Mouse (Mus musculus) embryonic facial prominence, embryonic 13.5 days (tissue): Measurements from ENCODE around the gene Mylk2. TPM values are rescaled to one million over a fixed set of nuclear protein-coding genes. Genes with fewer than 3 reads are reported as not detected.

ENCODE experiments used
- ATAC-seq: fragments of 200-750 bp; cut with Nextera tagmentation; 2 replicates; pipeline ENCODE4 v1.8.0; 2017; ENCODE audit warnings: low read depth; ENCODE audit not compliant: insufficient number of reproducible peaks, insufficient read depth, low FRiP score, low TSS enrichment
- H3K27ac ChIP-seq: fragments of 300-500 bp; sonication (generic); 2 replicates; pipeline ENCODE4 v1.5.1; 2015; ENCODE audit warnings: moderate library complexity, mild to moderate bottlenecking, inconsistent platforms
- H3K27me3 ChIP-seq: fragments of 300-500 bp; sonication (generic); 2 replicates; pipeline ENCODE4 v1.6.1; 2015; ENCODE audit warnings: mild to moderate bottlenecking, inconsistent platforms
- H3K36me3 ChIP-seq: fragments of 300-500 bp; sonication (generic); 2 replicates; pipeline ENCODE4 v1.6.1; 2015; ENCODE audit warnings: mild to moderate bottlenecking, inconsistent platforms
- H3K4me1 ChIP-seq: fragments of 300-500 bp; sonication (generic); 2 replicates; pipeline ENCODE4 v1.6.1; 2015; ENCODE audit warnings: inconsistent platforms
- H3K4me2 ChIP-seq: fragments of 300-500 bp; sonication (generic); 2 replicates; pipeline ENCODE4 v1.6.1; 2015; ENCODE audit warnings: moderate library complexity, mild to moderate bottlenecking, inconsistent platforms
- H3K4me3 ChIP-seq: fragments of 300-500 bp; sonication (generic); 2 replicates; pipeline ENCODE4 v1.5.1; 2015; ENCODE audit warnings: mild to moderate bottlenecking, inconsistent platforms
- H3K9ac ChIP-seq: fragments of 300-500 bp; sonication (generic); 2 replicates; pipeline ENCODE4 v1.6.1; 2015; ENCODE audit warnings: mild to moderate bottlenecking, inconsistent platforms
- H3K9me3 ChIP-seq: fragments of 300-500 bp; sonication (generic); 2 replicates; pipeline ENCODE4 v1.6.1; 2016; ENCODE audit warnings: inconsistent platforms
- WGBS: fragments of 180-500 bp; shearing (Covaris S2); methylation state at CpG from one replicate; pipeline ENCODE4 v1.1.7; 2015; ENCODE audit warnings: mixed read lengths; 5-methylcytosine and 5-hydroxymethylcytosine counted together
- polyA plus RNA-seq: library from polyadenylated mRNA; unstranded; fragments of >200 nt; fragmentation: Nextera tagmentation; extraction: Ambion mirVana; gene quantifications from 2 replicates; pipeline ENCODE4 v1.2.1, GENCODE M21; 2015

Mylk2 gene
- polyA plus RNA-seq, 1 experiment from 2014 or later: not detected

GRCm38 (mm10) chr2:152944013-152944412, 32.9 kb downstream of the Mylk2 start:
- no peak overlapping the region for H3K4me2 ChIP-seq
- H3K27me3 ChIP-seq: peaks cover 99% of the 10 kb centered on the region
- no peaks in the 10 kb centered on the region for H3K9me3 ChIP-seq
- H3K9ac ChIP-seq: no peak overlapping the region
- ATAC-seq: no peak
- peaks cover 15% of the 10 kb centered on the region for H3K4me1 ChIP-seq
- no peaks in the 10 kb centered on the region for H3K36me3 ChIP-seq
- H3K4me3 ChIP-seq: no peak overlapping the region
- WGBS: 60% methylated on average over 9 of the region's 9 CpGs
- H3K27ac ChIP-seq: no peak overlapping the region

DNA sequence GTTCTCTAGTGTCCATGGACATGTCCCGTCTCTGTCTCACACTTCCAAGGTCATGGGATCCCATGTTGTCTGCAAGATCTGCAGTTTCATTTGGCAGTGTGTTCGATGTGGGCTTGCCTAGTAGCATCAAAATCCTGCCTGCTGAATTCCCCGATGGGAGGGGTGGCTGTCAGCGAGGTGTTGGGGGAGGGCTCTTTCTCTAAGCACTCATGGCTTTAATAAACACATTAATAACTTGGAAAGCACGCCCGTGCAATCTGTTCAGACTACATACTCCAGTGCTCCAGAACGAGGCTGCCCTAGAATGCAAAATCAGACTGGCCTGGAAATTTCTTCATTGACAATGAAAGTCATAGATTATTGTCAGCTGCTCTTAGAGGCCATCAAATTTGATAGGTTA, 35.9 kb downstream of the Mylk2 start:
- 47% methylated on average over 7 of the region's 7 CpGs for WGBS

DNA sequence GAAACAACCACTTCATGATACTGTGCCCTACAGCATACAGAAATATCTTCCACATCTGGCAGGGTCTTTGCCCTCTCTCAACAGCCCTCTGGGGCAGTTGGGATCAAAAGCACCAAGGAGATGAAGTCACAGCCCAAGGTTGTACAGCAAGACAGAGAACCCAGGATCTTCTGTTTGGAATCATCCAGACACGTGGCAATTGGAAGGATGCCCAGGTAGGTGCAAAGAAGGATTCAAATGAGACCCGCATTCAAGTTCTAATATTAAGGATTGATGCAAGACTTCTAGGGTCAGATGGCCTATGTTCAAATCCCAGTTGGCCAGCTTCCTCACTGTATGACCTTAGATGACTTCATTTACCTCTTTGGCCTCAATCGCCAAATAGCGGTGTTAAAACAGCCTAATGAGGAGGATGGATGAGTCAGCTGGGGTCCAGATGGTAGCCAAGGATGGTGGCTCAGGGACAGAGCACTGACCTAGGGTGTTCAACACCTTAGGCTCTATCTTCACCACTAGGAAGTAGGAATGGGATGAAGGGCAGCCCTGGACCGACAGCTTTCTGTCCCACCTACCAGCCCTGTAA, 37.4 kb downstream of the Mylk2 start:
- H3K36me3 ChIP-seq: no peaks in the 10 kb centered on the region
- no peak overlapping the region for H3K27ac ChIP-seq
- no peak for ATAC-seq
- WGBS: 86% methylated on average over 5 of the region's 5 CpGs
- no peaks in the 10 kb centered on the region for H3K9me3 ChIP-seq
- no peak overlapping the region for H3K4me2 ChIP-seq
- H3K4me3 ChIP-seq: no peak overlapping the region
- H3K27me3 ChIP-seq: peaks cover 95% of the 10 kb centered on the region
- no peak overlapping the region for H3K9ac ChIP-seq
- H3K4me1 ChIP-seq: peaks cover 8% of the 10 kb centered on the region

More for the DNA sequence above, 35.9 kb downstream of the Mylk2 start:
- Histone ChIP-seq H3K27me3 (peaks cover 99% of the 10 kb centered on the region), H3K4me2 (no peak overlapping the region), H3K27ac (no peak overlapping the region), H3K36me3 (no peaks in the 10 kb centered on the region), H3K9me3 (no peaks in the 10 kb centered on the region), H3K4me3 (no peak overlapping the region), H3K9ac (no peak overlapping the region), H3K4me1 (peaks cover 21% of the 10 kb centered on the region)
- ATAC-seq: no peak

- H3K27ac ChIP-seq: no peak overlapping the region
- H3K4me3 ChIP-seq: peak overlapping the region; percentile 52
- WGBS: 35% methylated on average over 11 of the region's 11 CpGs
- 0 out of 2 replicates have a peak, but pooled peaks cover 7% of the 10 kb centered on the region for H3K4me1 ChIP-seq
- H3K4me2 ChIP-seq: peak overlapping the region; percentile 82
- H3K27me3 ChIP-seq: peaks cover 89% of the 10 kb centered on the region
- no peak overlapping the region for H3K9ac ChIP-seq
- H3K9me3 ChIP-seq: no peaks in the 10 kb centered on the region
- H3K36me3 ChIP-seq: no peaks in the 10 kb centered on the region
- ATAC-seq: no peak
Observed at GRCm38 (mm10) chr2:152950358-152951064, 39.4 kb downstream of the Mylk2 start.

DNA sequence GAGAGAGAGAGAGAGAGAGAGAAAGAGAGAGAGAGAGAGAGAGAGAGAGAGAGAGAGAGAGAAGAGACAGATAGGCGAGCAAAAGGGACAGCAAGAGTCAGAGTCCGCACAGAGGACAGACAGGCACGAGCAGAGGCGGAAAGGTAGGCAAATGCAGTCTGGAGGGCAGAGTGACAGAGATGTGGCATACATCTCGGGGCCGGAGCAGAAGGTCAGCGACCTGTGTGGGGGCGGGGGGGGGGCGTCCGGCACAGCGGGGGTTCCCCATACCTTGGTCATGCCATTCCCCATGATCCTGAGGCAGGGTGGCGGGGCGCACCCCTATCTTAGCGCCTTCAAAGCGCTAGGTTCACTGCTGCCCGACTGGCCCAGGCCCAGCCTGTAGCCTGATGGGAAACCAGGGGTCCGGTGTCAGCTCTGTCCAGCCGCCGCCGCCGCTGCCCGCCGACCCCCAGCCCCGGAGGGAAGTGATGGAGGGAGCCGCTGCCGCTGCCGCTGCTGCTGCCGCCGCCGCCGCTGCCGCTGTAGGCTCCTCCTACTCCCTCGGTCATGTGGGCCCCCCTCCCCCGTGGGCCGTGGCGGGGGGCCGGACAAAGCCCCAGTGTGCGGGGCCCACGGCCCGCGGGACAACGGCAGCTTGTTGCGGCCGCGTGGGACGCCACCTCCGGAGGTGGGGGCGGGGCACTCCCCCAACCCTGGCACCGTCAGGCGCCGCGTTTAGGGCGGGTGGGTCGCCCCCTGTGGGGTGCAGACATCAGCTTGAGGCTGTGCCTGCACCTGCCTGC, 40.1 kb downstream of the Mylk2 start, which contains the start of gene Dusp15:
Gene Dusp15, minus strand, starts transcription at position 634 of the 785 bp plus-strand sequence.
- ATAC-seq: peak; percentile 56; the same call in 1 of the 2 replicates
- H3K9me3 ChIP-seq: no peaks in the 10 kb centered on the region
- H3K27me3 ChIP-seq: peaks cover 87% of the 10 kb centered on the region
- WGBS: under 1% methylated on average over 49 of the region's 54 CpGs
- peak within 1 kb of the TSS; percentile 82 for H3K4me2 ChIP-seq
- H3K4me3 ChIP-seq: peak within 1 kb of the TSS; percentile 52
- H3K36me3 ChIP-seq: no peaks in the 10 kb centered on the region
- H3K27ac ChIP-seq: no peak within 1 kb of the TSS
- 0 out of 2 replicates have a peak, but pooled peaks cover 7% of the 10 kb centered on the region for H3K4me1 ChIP-seq
- H3K9ac ChIP-seq: peak within 1 kb of the TSS; percentile 73

DNA sequence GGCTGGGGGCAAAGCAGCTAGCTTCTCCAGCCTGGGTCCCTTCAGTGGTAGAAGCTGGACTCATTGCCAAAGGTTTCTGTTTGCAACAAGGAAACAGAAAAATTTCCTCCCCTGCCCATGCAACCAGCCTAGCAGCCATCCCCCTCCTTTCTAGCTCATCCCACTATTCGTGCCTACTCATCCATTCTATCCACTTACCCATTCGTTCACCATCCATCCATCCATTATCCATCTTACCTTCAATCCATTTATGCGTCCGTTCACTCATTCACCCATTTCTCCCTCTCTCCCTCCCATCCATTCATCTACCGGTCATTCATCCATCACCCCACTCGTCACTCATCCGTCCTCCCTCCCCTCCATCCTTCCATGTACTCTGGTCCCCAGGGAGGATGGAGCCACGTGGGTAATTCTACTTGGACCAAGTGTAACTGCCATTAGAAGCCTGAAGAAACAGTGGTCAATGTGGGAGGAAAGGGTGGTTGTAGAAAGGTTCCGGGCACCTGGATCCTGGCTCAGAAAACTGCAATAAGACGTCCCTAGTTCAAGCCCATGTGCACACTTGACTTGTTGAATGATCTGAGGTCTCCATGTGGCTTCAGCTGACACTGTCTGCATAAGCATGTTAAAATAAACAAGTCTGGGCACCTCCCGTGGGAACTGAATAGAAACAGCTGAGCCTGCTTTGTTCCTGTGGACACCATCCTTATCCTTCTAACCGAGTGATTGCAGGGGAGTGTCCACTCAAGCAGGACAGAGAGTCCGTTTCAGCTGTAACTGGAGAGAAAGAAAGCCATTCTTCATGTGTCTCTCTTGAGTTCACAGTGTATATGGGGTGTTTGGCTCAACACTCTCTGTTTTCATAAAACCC, 40.9 kb downstream of the Mylk2 start:
- ATAC-seq: no peak
- Histone ChIP-seq H3K4me1 (0 out of 2 replicates have a peak, but pooled peaks cover 7% of the 10 kb centered on the region), H3K4me3 (peak overlapping the region; percentile 52), H3K4me2 (peak overlapping the region; percentile 82), H3K9ac (peak overlapping the region; percentile 73), H3K36me3 (no peaks in the 10 kb centered on the region), H3K9me3 (no peaks in the 10 kb centered on the region), H3K27me3 (peaks cover 81% of the 10 kb centered on the region), H3K27ac (no peak overlapping the region)
- WGBS: 17% methylated on average over 13 of the region's 13 CpGs

GRCm38 (mm10) chr2:152958116-152958515, 47.0 kb downstream of the Mylk2 start:
- peaks cover 25% of the 10 kb centered on the region for H3K27me3 ChIP-seq
- H3K4me1 ChIP-seq: peaks cover 3% of the 10 kb centered on the region; the same call in 1 of the 2 replicates
- no peak overlapping the region for H3K4me3 ChIP-seq
- H3K36me3 ChIP-seq: no peaks in the 10 kb centered on the region
- H3K27ac ChIP-seq: no peak overlapping the region
- H3K4me2 ChIP-seq: no peak overlapping the region
- ATAC-seq: no peak
- H3K9me3 ChIP-seq: no peaks in the 10 kb centered on the region
- WGBS: 68% methylated on average over 3 of the region's 3 CpGs
- no peak overlapping the region for H3K9ac ChIP-seq

DNA sequence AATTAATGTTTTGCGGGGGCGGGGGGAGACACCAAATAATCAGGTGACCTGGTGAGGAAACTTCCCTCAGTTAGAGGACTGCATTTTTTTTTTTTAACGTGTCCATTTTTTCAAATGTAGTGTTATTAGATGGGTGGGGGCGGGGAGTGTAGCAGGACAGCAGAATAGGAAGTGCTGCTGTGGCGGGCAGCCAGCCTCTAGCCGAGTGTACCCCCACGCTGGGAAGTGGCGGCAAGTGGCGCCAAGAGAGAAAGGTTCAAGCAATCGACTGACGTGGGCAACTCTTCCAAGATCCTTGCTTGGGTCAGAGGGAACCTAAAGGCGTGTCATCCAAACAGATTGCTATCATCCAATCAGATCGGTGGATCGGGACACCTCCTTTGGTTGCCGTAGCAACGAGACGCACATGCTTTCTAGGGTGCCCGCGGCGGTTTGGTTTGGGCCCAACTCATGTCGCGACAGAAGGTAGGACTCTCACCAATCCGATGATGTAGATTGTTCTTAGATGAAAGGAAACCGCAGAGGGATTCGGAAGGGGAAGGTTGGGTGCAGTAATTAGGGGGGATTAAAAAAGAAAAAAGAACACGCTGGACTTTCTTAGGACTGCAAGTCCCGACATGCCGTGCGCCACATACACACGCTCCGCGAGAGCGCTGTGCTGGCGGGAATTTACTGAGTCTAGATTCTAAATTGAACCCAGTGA, 51.1 kb downstream of the Mylk2 start, which contains the start of gene Ttll9:
Gene Ttll9, plus strand, starts transcription at position 395 of the 703 bp plus-strand sequence.
- Histone ChIP-seq H3K4me2 (peak within 1 kb of the TSS; percentile 78), H3K27me3 (peaks cover 1% of the 10 kb centered on the region), H3K27ac (no peak within 1 kb of the TSS), H3K4me1 (peaks cover 3% of the 10 kb centered on the region; the same call in 1 of the 2 replicates), H3K9me3 (no peaks in the 10 kb centered on the region), H3K9ac (peak within 1 kb of the TSS; percentile 73), H3K36me3 (no peaks in the 10 kb centered on the region), H3K4me3 (peak within 1 kb of the TSS; percentile 48)
- WGBS: 3% methylated on average over 34 of the region's 34 CpGs
- peak; percentile 87 for ATAC-seq

DNA sequence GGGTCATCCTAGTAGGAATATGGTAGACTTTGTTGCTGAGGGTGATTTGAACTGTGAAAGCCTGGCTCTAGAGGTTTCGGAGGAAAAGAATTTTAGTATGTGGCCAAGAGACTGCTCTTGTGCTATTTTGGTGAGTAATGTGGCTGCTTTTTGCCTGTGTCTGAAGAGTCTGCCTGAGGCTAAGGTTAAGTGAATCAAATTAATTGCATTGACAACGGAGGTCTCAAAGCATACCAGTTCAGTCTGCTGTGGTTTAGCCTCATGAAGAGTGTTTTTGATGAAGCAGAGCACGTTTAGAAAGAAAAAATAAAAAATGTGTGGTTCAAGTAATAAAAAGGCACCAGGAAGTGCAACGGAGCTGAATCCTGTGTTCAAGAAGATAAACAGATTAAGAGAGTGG, 54.4 kb downstream of the Mylk2 start:
- Histone ChIP-seq H3K4me1 (peaks cover 3% of the 10 kb centered on the region; the same call in 1 of the 2 replicates), H3K9me3 (no peaks in the 10 kb centered on the region), H3K4me2 (no peak overlapping the region), H3K27me3 (no peaks in the 10 kb centered on the region; the same call in 1 of the 2 replicates), H3K36me3 (no peaks in the 10 kb centered on the region), H3K27ac (no peak overlapping the region), H3K9ac (no peak overlapping the region), H3K4me3 (no peak overlapping the region)
- 43% methylated on average over 4 of the region's 4 CpGs for WGBS
- ATAC-seq: no peak
